Mouse (Mus musculus) liver, postnatal 0 days (tissue): ENCODE measurements at regions not wholly inside any gene's neighbourhood (a gene's known extent, or its start where the extent isn't known, plus 50 kb on each side); places are given as distances from the start of the nearest gene placed in this dataset.

Source experiments
- CTCF ChIP-seq: sonication (generic); IDR thresholded peaks from 2 replicates; pipeline ENCODE4 v1.5.1; 2016; ENCODE audit warnings: antibody characterized with exemption, low read depth
- EP300 ChIP-seq: IDR thresholded peaks from 2 replicates; pipeline ENCODE4 v1.6.1; 2016; ENCODE audit warnings: antibody characterized with exemption, low read depth, mild to moderate bottlenecking

- TF ChIP-seq CTCF (no peak), EP300 (no peak)
Observed at GRCm38 (mm10) chr5:44341457-44342014, 115.1 kb upstream of the Tapt1 start.
